Mouse (Mus musculus) forebrain, postnatal 0 days (tissue): ENCODE results near the gene Slc47a1. TPM values are rescaled to one million over a fixed set of nuclear protein-coding genes. Genes with fewer than 3 reads are reported as not detected.

Experiments used
- ATAC-seq: fragments of 200-750 bp; cut with Nextera tagmentation; 2 replicates; pipeline ENCODE4 v1.8.0; 2017; ENCODE audit warnings: mild to moderate bottlenecking, moderate library complexity
- DNase-seq: peaks from one replicate; pipeline ENCODE4 v3.0.0-alpha.2; 2015
- H3K27ac ChIP-seq: fragments of 300-500 bp; sonication (generic); 2 replicates; pipeline ENCODE4 v1.5.1; 2014; ENCODE audit warnings: low read depth, mild to moderate bottlenecking, antibody characterized with exemption, low read length, moderate library complexity, mixed read lengths
- H3K27me3 ChIP-seq: fragments of 300-500 bp; sonication (generic); 2 replicates; pipeline ENCODE4 v1.6.1; 2014; ENCODE audit warnings: mild to moderate bottlenecking, low read length, mixed read lengths; ENCODE audit not compliant: insufficient read depth
- H3K36me3 ChIP-seq: fragments of 300-500 bp; sonication (generic); 2 replicates; pipeline ENCODE4 v1.6.1; 2014; ENCODE audit warnings: mild to moderate bottlenecking, moderate library complexity; ENCODE audit not compliant: insufficient read depth
- H3K4me1 ChIP-seq: fragments of 300-500 bp; sonication (generic); 2 replicates; pipeline ENCODE4 v1.6.1; 2014; ENCODE audit warnings: antibody characterized with exemption; ENCODE audit not compliant: insufficient read depth
- H3K4me2 ChIP-seq: fragments of 300-500 bp; sonication (generic); 2 replicates; pipeline ENCODE4 v1.6.1; 2014; ENCODE audit warnings: low read depth, mild to moderate bottlenecking, moderate library complexity
- H3K4me3 ChIP-seq: fragments of 300-500 bp; sonication (generic); 2 replicates; pipeline ENCODE4 v1.5.1; 2014; ENCODE audit warnings: low read depth, low read length, mixed read lengths
- H3K9ac ChIP-seq: fragments of 300-500 bp; sonication (generic); 2 replicates; pipeline ENCODE4 v1.6.1; 2014; ENCODE audit warnings: mild to moderate bottlenecking
- H3K9me3 ChIP-seq: fragments of 300-500 bp; sonication (generic); 2 replicates; pipeline ENCODE4 v1.6.1; 2016; ENCODE audit warnings: low read length
- CTCF ChIP-seq: sonication (generic); IDR thresholded peaks from 2 replicates; pipeline ENCODE4 v1.5.1; 2016; ENCODE audit warnings: antibody characterized with exemption, control low read depth, low read depth
- WGBS: fragments of 180-500 bp; shearing (Covaris S2); extraction: QIAGEN DNeasy Blood & Tissue Kit; methylation state at CpG from one replicate; pipeline ENCODE4 v1.1.7; 2014; 5-methylcytosine and 5-hydroxymethylcytosine counted together
- polyA plus RNA-seq: library from polyadenylated mRNA; unstranded; fragments of >200 nt; fragmentation: Nextera tagmentation; extraction: Ambion mirVana; gene quantifications from 2 replicates; pipeline ENCODE4 v1.2.1, GENCODE M21; 2015
- total RNA-seq: library from RNA; depleted of rRNA; stranded (reverse); fragments of >200 nt; gene quantifications from 2 replicates; pipeline ENCODE4 v1.2.3, GENCODE M21; 2014

The Slc47a1 gene
- total and polyA plus RNA-seq, 2 experiments from 2014 or later, result 0.75 to 2.3 TPM

- Histone ChIP-seq H3K4me3 (peak within 1 kb of the TSS; percentile 33), H3K9me3 (no peaks in the 10 kb centered on the region), H3K9ac (no peak within 1 kb of the TSS), H3K4me2 (peak within 1 kb of the TSS; percentile 52), H3K4me1 (no peaks in the 10 kb centered on the region), H3K27me3 (peaks cover 34% of the 10 kb centered on the region), H3K27ac (no peak within 1 kb of the TSS), H3K36me3 (no peaks in the 10 kb centered on the region)
- WGBS, result 3% methylated on average over 60 of the region's 61 CpGs
- ATAC-seq (no peak), DNase-seq (peak; percentile 47)
- TF ChIP-seq CTCF, result peak; percentile 65
These were observed 35.4 kb downstream of the Slc47a1 start, which contains the start of gene Slc47a2 for GRCm38 (mm10) chr11:61342505-61343420. Gene Slc47a2 (minus strand): TSS chr11:61342860.

- DNase-seq (peak; percentile 8), ATAC-seq (no peak)
- Histone ChIP-seq H3K4me2 (peak overlapping the region; percentile 52; the same call in 1 of the 2 replicates), H3K4me3 (peak overlapping the region; percentile 33), H3K36me3 (no peaks in the 10 kb centered on the region), H3K27ac (no peak overlapping the region), H3K9me3 (no peaks in the 10 kb centered on the region), H3K4me1 (no peaks in the 10 kb centered on the region), H3K27me3 (peaks cover 34% of the 10 kb centered on the region), H3K9ac (no peak overlapping the region)
- TF ChIP-seq CTCF, result no peak
- 16% methylated on average over 10 of the region's 10 CpGs for WGBS
These were observed 36.2 kb downstream of the Slc47a1 start for GRCm38 (mm10) chr11:61341971-61342370.

GRCm38 (mm10) chr11:61341233-61341632 is 36.9 kb downstream of the Slc47a1 start:
- no peak for ATAC-seq
- Histone ChIP-seq H3K27me3 (peaks cover 34% of the 10 kb centered on the region), H3K27ac (no peak overlapping the region), H3K9ac (no peak overlapping the region), H3K4me1 (no peaks in the 10 kb centered on the region), H3K36me3 (no peaks in the 10 kb centered on the region), H3K4me2 (no peak overlapping the region), H3K4me3 (no peak overlapping the region), H3K9me3 (no peaks in the 10 kb centered on the region)
- TF ChIP-seq CTCF, result no peak
- no peak for DNase-seq
- WGBS, result 86% methylated on average over 4 of the region's 4 CpGs

GRCm38 (mm10) chr11:61340374-61340773 is 37.8 kb downstream of the Slc47a1 start:
- no peak for TF ChIP-seq CTCF
- WGBS, result 84% methylated on average over 4 of the region's 4 CpGs

GRCm38 (mm10) chr11:61337586-61337985 is 40.6 kb downstream of the Slc47a1 start:
- no peak overlapping the region for H3K4me2 ChIP-seq
- no peaks in the 10 kb centered on the region for H3K9me3 ChIP-seq
- H3K36me3 ChIP-seq, result no peaks in the 10 kb centered on the region
- H3K4me1 ChIP-seq, result no peaks in the 10 kb centered on the region
- peak; percentile 27; the same call in 1 of the 2 replicates for TF ChIP-seq CTCF
- H3K27ac ChIP-seq, result no peak overlapping the region
- no peak overlapping the region for H3K9ac ChIP-seq
- H3K27me3 ChIP-seq, result peaks cover 17% of the 10 kb centered on the region; the same call in 1 of the 2 replicates
- 80% methylated on average over 10 of the region's 10 CpGs for WGBS
- no peak overlapping the region for H3K4me3 ChIP-seq
- no peak for DNase-seq
- no peak for ATAC-seq

More at GRCm38 (mm10) chr11:61340374-61340773, 37.8 kb downstream of the Slc47a1 start:
- H3K4me1 ChIP-seq, result no peaks in the 10 kb centered on the region
- DNase-seq, result no peak
- no peak overlapping the region for H3K27ac ChIP-seq
- ATAC-seq, result no peak
- H3K4me2 ChIP-seq, result no peak overlapping the region
- peaks cover 34% of the 10 kb centered on the region for H3K27me3 ChIP-seq
- H3K4me3 ChIP-seq, result no peak overlapping the region
- no peaks in the 10 kb centered on the region for H3K9me3 ChIP-seq
- no peak overlapping the region for H3K9ac ChIP-seq
- no peaks in the 10 kb centered on the region for H3K36me3 ChIP-seq

- DNase-seq, result no peak
- H3K27ac ChIP-seq, result no peak overlapping the region
- TF ChIP-seq CTCF, result no peak
- H3K9ac ChIP-seq, result no peak overlapping the region
- no peak overlapping the region for H3K4me2 ChIP-seq
- H3K27me3 ChIP-seq, result no peaks in the 10 kb centered on the region; the same call in 1 of the 2 replicates
- no peaks in the 10 kb centered on the region for H3K4me1 ChIP-seq
- no peak for ATAC-seq
- H3K9me3 ChIP-seq, result no peaks in the 10 kb centered on the region
- no peaks in the 10 kb centered on the region for H3K36me3 ChIP-seq
- no peak overlapping the region for H3K4me3 ChIP-seq
- 59% methylated on average over 10 of the region's 10 CpGs for WGBS
These were observed 57.0 kb downstream of the Slc47a1 start for GRCm38 (mm10) chr11:61320904-61321687.
